Mouse (Mus musculus): ENCODE results near the gene Zdhhc1.

DNA sequence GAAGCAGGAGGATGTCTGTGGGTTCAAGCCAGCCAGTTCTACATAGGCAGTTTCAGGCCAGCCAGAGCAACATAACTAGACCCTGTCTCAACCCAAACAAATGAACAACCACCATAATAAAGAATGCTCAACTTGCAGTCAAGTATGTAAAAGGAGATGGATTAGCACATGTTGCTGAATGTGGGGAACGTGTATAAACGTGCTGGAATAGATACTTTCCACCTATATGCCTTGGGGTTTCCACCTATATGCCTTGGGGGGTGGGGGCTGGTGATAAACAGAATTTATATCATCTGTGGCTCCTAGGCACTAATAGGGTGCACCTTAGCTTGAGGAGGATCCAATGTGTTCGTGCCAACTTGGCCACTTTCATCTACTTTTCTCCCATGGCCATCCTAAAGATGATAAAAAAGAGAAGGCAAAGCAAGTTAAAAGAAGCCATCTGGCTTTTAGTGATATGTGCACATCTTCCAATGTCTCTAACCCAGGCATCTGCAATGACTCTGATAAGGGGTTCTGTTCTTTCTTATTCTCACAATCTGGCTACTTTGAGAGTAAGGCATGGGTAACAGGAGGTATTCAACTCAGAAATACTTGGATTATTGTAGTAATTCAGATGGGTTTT is 45.4 kb upstream of the Zdhhc1 start:
- no peak for TF ChIP-seq CTCF (IDR thresholded peaks at IDR 0.05; ENCODE audit: low read depth)
- no peak for TF ChIP-seq EP300 (IDR thresholded peaks at IDR 0.05; ENCODE audit: low read depth)
